14 mouse cellular contexts compared by ENCODE assay signal in genomic region chr5:114550431-114550830, GRCm38 (mm10). TPM values are rescaled to one million over a fixed set of nuclear protein-coding genes. Genes with fewer than 3 reads are reported as not detected.
DNase-seq lines count a peak whose midpoint lies in the region; ATAC-seq and TF ChIP-seq lines count a peak whose summit lies in the region.
"Had no signal": no experiment of that assay in that cellular context is flagged by ENCODE, and none has a peak within 500 bp of the region (broad histone marks: within the 10 kb centered on the region; RNA-seq: fewer than 3 reads in every experiment).

No protein-coding gene starts in this region.

- H3K4me3 ChIP-seq in lung, embryonic 14.5 days (ENCODE audit: low read depth, low read length), result no peak overlapping the region
- no peak overlapping the region for H3K4me3 ChIP-seq in intestine, embryonic 15.5 days (replicated peaks)
- no peak overlapping the region for H3K4me3 ChIP-seq in neural tube, embryonic 13.5 days
- H3K4me3 ChIP-seq in heart, adult 2 months, result no peak overlapping the region
- H3K4me3 ChIP-seq: left cerebral cortex, adult 2 months had no signal

- H3K4me1 ChIP-seq in lung, embryonic 14.5 days (ENCODE audit: insufficient read depth), result peaks cover 9% of the 10 kb centered on the region; the same call in 1 of the 2 replicates
- H3K4me1 ChIP-seq in intestine, embryonic 15.5 days (replicated peaks), result peaks cover 39% of the 10 kb centered on the region
- peaks cover 31% of the 10 kb centered on the region for H3K4me1 ChIP-seq in neural tube, embryonic 13.5 days (replicated peaks)
- H3K4me1 ChIP-seq in heart, adult 2 months (ENCODE audit: control insufficient read depth, insufficient read depth, low read length), result no peaks in the 10 kb centered on the region

- TF ChIP-seq POLR2A in heart, adult 2 months (IDR thresholded peaks at IDR 0.05; ENCODE audit: insufficient read depth, low read depth, low read length), result no peak

- no peaks in the 10 kb centered on the region for H3K27me3 ChIP-seq in lung, embryonic 14.5 days (ENCODE audit: insufficient read depth, low read length)
- H3K27me3 ChIP-seq in intestine, embryonic 15.5 days (replicated peaks), result no peaks in the 10 kb centered on the region
- no peaks in the 10 kb centered on the region; the same call in 1 of the 2 replicates for H3K27me3 ChIP-seq in neural tube, embryonic 13.5 days
- H3K27me3 ChIP-seq in heart, adult 2 months (ENCODE audit: control insufficient read depth, insufficient read depth, low read length), result no peaks in the 10 kb centered on the region

- peak; percentile 45 for DNase-seq in embryo, embryonic 10.5 days (ENCODE audit: low spot score)
- DNase-seq in embryo, embryonic 11 days, result no peak
- no peak for DNase-seq in lung, embryonic 14.5 days
- no peak for DNase-seq in lung, postnatal 14 days
- no peak for DNase-seq in heart, adult 2 months
- no peak for DNase-seq in cerebellum, adult 8-10 months
- DNase-seq: cerebellum, postnatal 36 days; gastrocnemius, postnatal 25 days; kidney, postnatal 36 days had no signal

- no peaks in the 10 kb centered on the region for H3K36me3 ChIP-seq in lung, embryonic 14.5 days (ENCODE audit: insufficient read depth)
- H3K36me3 ChIP-seq in intestine, embryonic 15.5 days, result no peaks in the 10 kb centered on the region
- H3K36me3 ChIP-seq in neural tube, embryonic 13.5 days, result no peaks in the 10 kb centered on the region
- no peaks in the 10 kb centered on the region for H3K36me3 ChIP-seq in heart, adult 2 months (ENCODE audit: control insufficient read depth, insufficient read depth, low read length)
- H3K36me3 ChIP-seq: G1E had no signal

- no peaks in the 10 kb centered on the region; the same call in 1 of the 2 replicates for H3K9me3 ChIP-seq in lung, embryonic 14.5 days (ENCODE audit: low read depth, low read length)
- no peaks in the 10 kb centered on the region for H3K9me3 ChIP-seq in intestine, embryonic 15.5 days
- H3K9me3 ChIP-seq in neural tube, embryonic 13.5 days, result 0 out of 2 replicates have a peak, but pooled peaks cover 5% of the 10 kb centered on the region

- 32% methylated on average over 7 of the region's 7 CpGs for WGBS in lung, embryonic 14.5 days
- WGBS in intestine, embryonic 15.5 days, result 35% methylated on average over 7 of the region's 7 CpGs
- WGBS in neural tube, embryonic 13.5 days, result 35% methylated on average over 7 of the region's 7 CpGs
- 67% methylated on average over 7 of the region's 7 CpGs for WGBS in heart, adult 2 months

- intact Hi-C loops in heart, adult 2 months (cut with DNase I), result no loop called here

- no peaks in the 10 kb centered on the region for H3K79me2 ChIP-seq in heart, adult 2 months (replicated peaks; ENCODE audit: control insufficient read depth, insufficient read depth, low read length)

- no peak overlapping the region; the same call in 1 of the 2 replicates for H3K9ac ChIP-seq in lung, embryonic 14.5 days
- no peak overlapping the region for H3K9ac ChIP-seq in intestine, embryonic 15.5 days
- H3K9ac ChIP-seq in neural tube, embryonic 13.5 days, result no peak overlapping the region
- no peak overlapping the region for H3K9ac ChIP-seq in heart, adult 2 months (ENCODE audit: low read depth, low read length)

- H3K27ac ChIP-seq in lung, embryonic 14.5 days (ENCODE audit: low read depth), result peak overlapping the region; percentile 46; the same call in 1 of the 2 replicates
- H3K27ac ChIP-seq in intestine, embryonic 15.5 days, result peak overlapping the region; percentile 79
- peak overlapping the region; percentile 35 for H3K27ac ChIP-seq in neural tube, embryonic 13.5 days (replicated peaks)
- no peak overlapping the region for H3K27ac ChIP-seq in heart, adult 2 months
- H3K27ac ChIP-seq: left cerebral cortex, adult 2 months had no signal

- no peak for TF ChIP-seq CTCF in lung, embryonic 14.5 days (IDR thresholded peaks at IDR 0.05; ENCODE audit: low read depth)
- TF ChIP-seq CTCF in heart, adult 2 months (IDR thresholded peaks at IDR 0.05), result no peak

- 0 out of 2 replicates have a peak, but pooled peaks have one; percentile 50 for ATAC-seq in lung, embryonic 14.5 days (ENCODE audit: insufficient read depth)
- ATAC-seq in intestine, embryonic 15.5 days, result peak; percentile 63
- no peak for ATAC-seq in neural tube, embryonic 13.5 days (ENCODE audit: low read depth)
- ATAC-seq: activated CD4-positive, CD25-positive, alpha-beta regulatory T cell, adult 4 months had no signal

- TF ChIP-seq EP300 in heart, adult 2 months (IDR thresholded peaks at IDR 0.05; ENCODE audit: insufficient read depth, low read depth, low read length), result no peak

- no peak overlapping the region for H3K4me2 ChIP-seq in lung, embryonic 14.5 days
- no peak overlapping the region; the same call in 1 of the 2 replicates for H3K4me2 ChIP-seq in intestine, embryonic 15.5 days (replicated peaks)
- H3K4me2 ChIP-seq in neural tube, embryonic 13.5 days, result no peak overlapping the region

RNA-seq across cellular contexts. Expression of gene Fam222a, which starts 17.4 kb away (rescaled TPM):
- 2.3 and 2.5 TPM in 2 replicates for polyA plus RNA-seq in lung, embryonic 14.5 days (2014; fragmentation: Nextera tagmentation; extraction: Ambion mirVana)
- polyA plus RNA-seq in intestine, embryonic 15.5 days (2015; fragmentation: Nextera tagmentation; extraction: Ambion mirVana), result 5.1 and 6.2 TPM in 2 replicates
- 6.1 and 6.8 TPM in 2 replicates for polyA plus RNA-seq in neural tube, embryonic 13.5 days (2015; fragmentation: Nextera tagmentation; extraction: Ambion mirVana)
- total RNA-seq in heart, adult 2 months (2021), result 1 to 10 TPM; 2.1 to 5.0 TPM
- polyA plus RNA-seq in heart, adult 2 months (2012; rRNA removed), result 2.0 and 2.8 TPM in 2 replicates
- polyA plus RNA-seq: activated CD4-positive, CD25-positive, alpha-beta regulatory T cell, adult 4 months had no signal
